Mouse (Mus musculus) hindbrain, postnatal 0 days (tissue): ENCODE measurements at regions not wholly inside any gene's neighbourhood (a gene's known extent, or its start where the extent isn't known, plus 50 kb on each side); places are given as distances from the start of the nearest gene placed in this dataset.

Experiments used
- ATAC-seq: fragments of 200-750 bp; cut with Nextera tagmentation; 2 replicates; pipeline ENCODE4 v1.8.0; 2017; ENCODE audit warnings: mild to moderate bottlenecking, moderate TSS enrichment, moderate library complexity
- DNase-seq: peaks from one replicate; pipeline ENCODE4 v3.0.0-alpha.2; 2015; ENCODE audit warnings: low spot score
- H3K27ac ChIP-seq: fragments of 300-500 bp; sonication (generic); 2 replicates; pipeline ENCODE4 v1.5.1; 2014; ENCODE audit warnings: mild to moderate bottlenecking
- H3K27me3 ChIP-seq: fragments of 300-500 bp; sonication (generic); 2 replicates; pipeline ENCODE4 v1.6.1; 2014; ENCODE audit warnings: low read length, mixed read lengths; ENCODE audit not compliant: insufficient read depth
- H3K36me3 ChIP-seq: fragments of 300-500 bp; sonication (generic); 2 replicates; pipeline ENCODE4 v1.6.1; 2014; ENCODE audit warnings: low read length, mixed read lengths; ENCODE audit not compliant: insufficient read depth
- H3K4me1 ChIP-seq: fragments of 300-500 bp; sonication (generic); 2 replicates; pipeline ENCODE4 v1.6.1; 2014; ENCODE audit warnings: antibody characterized with exemption, low read length, mixed read lengths; ENCODE audit not compliant: insufficient read depth
- H3K4me2 ChIP-seq: fragments of 300-500 bp; sonication (generic); 2 replicates; pipeline ENCODE4 v1.6.1; 2014; ENCODE audit warnings: low read depth, mild to moderate bottlenecking, low read length, moderate library complexity, mixed read lengths
- H3K4me3 ChIP-seq: fragments of 300-500 bp; sonication (generic); 2 replicates; pipeline ENCODE4 v1.5.1; 2014; ENCODE audit warnings: low read length
- H3K9ac ChIP-seq: fragments of 300-500 bp; sonication (generic); replicated peaks from 2 replicates; pipeline ENCODE4 v1.6.1; 2014; ENCODE audit warnings: mild to moderate bottlenecking, low read length, moderate library complexity, mixed read lengths
- H3K9me3 ChIP-seq: fragments of 300-500 bp; sonication (generic); 2 replicates; pipeline ENCODE4 v1.6.1; 2016; ENCODE audit warnings: low read length, mixed read lengths
- CTCF ChIP-seq: IDR thresholded peaks from 2 replicates; pipeline ENCODE4 v1.5.1; 2016; ENCODE audit warnings: antibody characterized with exemption, control low read depth, low read depth
- WGBS: fragments of 180-500 bp; shearing (Covaris S2); extraction: QIAGEN DNeasy Blood & Tissue Kit; methylation state at CpG from one replicate; pipeline ENCODE4 v1.1.7; 2014; 5-methylcytosine and 5-hydroxymethylcytosine counted together

- Histone ChIP-seq H3K36me3 (no peaks in the 10 kb centered on the region), H3K9ac (no peak overlapping the region), H3K4me1 (no peaks in the 10 kb centered on the region), H3K4me3 (no peak overlapping the region), H3K27ac (no peak overlapping the region), H3K27me3 (no peaks in the 10 kb centered on the region), H3K4me2 (no peak overlapping the region), H3K9me3 (no peaks in the 10 kb centered on the region)
- DNase-seq (peak; percentile 8), ATAC-seq (peak; percentile 55; the same call in 1 of the 2 replicates)
- no peak for TF ChIP-seq CTCF
- WGBS: 84% methylated on average over 1 of the region's 1 CpGs
Measured at GRCm38 (mm10) chr4:10197245-10197943, 676.9 kb upstream of the 2610301B20Rik start.

- Histone ChIP-seq H3K4me1 (no peaks in the 10 kb centered on the region), H3K4me2 (no peak overlapping the region), H3K9ac (no peak overlapping the region), H3K36me3 (no peaks in the 10 kb centered on the region), H3K27ac (no peak overlapping the region), H3K4me3 (no peak overlapping the region), H3K9me3 (no peaks in the 10 kb centered on the region), H3K27me3 (no peaks in the 10 kb centered on the region)
- 51% methylated on average over 3 of the region's 3 CpGs for WGBS
- peak; percentile 21; the same call in 1 of the 2 replicates for ATAC-seq
- peak; percentile 49 for TF ChIP-seq CTCF
- DNase-seq: peak; percentile 41
Measured at GRCm38 (mm10) chr4:10201835-10202234, 672.5 kb upstream of the 2610301B20Rik start.

- H3K4me2 ChIP-seq: no peak overlapping the region
- no peak for ATAC-seq
- 88% methylated on average over 1 of the region's 1 CpGs for WGBS
- H3K9ac ChIP-seq: no peak overlapping the region
- no peak for TF ChIP-seq CTCF
- no peaks in the 10 kb centered on the region for H3K4me1 ChIP-seq
- H3K9me3 ChIP-seq: no peaks in the 10 kb centered on the region
- H3K27ac ChIP-seq: no peak overlapping the region
- DNase-seq: no peak
- no peaks in the 10 kb centered on the region for H3K36me3 ChIP-seq
- no peaks in the 10 kb centered on the region for H3K27me3 ChIP-seq
- H3K4me3 ChIP-seq: no peak overlapping the region
Measured at GRCm38 (mm10) chr4:10204224-10204623, 670.1 kb upstream of the 2610301B20Rik start.

DNA sequence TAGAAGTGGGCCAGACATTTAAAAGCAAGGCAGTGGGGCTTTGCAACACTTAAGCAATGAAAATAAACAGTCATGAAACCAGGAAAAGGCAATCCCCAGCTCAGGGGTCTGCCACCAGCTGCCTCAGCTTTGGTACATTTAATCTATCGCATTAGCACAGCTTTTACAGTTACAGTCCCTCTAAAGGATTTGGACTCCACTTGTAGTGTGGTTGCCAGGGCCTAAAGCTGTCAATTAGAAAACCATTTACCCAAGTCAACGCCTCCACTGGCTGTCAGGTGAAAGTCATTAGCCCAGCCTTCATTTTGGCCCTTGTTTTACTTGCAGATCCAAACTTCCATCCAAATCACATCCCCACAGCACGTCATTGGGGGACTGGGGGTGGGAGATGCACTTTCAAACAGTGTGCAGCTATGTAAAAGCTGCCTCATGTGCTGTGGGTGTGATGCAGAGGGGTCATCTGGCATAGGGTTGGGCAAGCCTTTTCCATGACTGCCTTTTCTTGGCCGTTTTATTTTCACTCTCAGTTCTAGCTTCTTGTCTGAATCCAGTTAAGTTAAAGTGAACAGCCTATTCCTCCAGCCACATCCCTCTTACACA lies 664.9 kb upstream of the 2610301B20Rik start:
- no peaks in the 10 kb centered on the region for H3K4me1 ChIP-seq
- WGBS: 50% methylated on average over 4 of the region's 4 CpGs

GRCm38 (mm10) chr4:10211303-10211702 lies 663.0 kb upstream of the 2610301B20Rik start:
- DNase-seq (no peak), ATAC-seq (no peak)
- Histone ChIP-seq H3K27ac (no peak overlapping the region), H3K9ac (no peak overlapping the region), H3K4me1 (no peaks in the 10 kb centered on the region), H3K4me2 (no peak overlapping the region), H3K27me3 (no peaks in the 10 kb centered on the region), H3K9me3 (no peaks in the 10 kb centered on the region), H3K4me3 (no peak overlapping the region), H3K36me3 (no peaks in the 10 kb centered on the region)
- TF ChIP-seq CTCF: no peak
- 90% methylated on average over 4 of the region's 4 CpGs for WGBS

More for the DNA sequence above, 664.9 kb upstream of the 2610301B20Rik start:
- Histone ChIP-seq H3K4me2 (no peak overlapping the region), H3K9me3 (no peaks in the 10 kb centered on the region), H3K4me3 (no peak overlapping the region), H3K9ac (no peak overlapping the region), H3K27ac (no peak overlapping the region), H3K36me3 (no peaks in the 10 kb centered on the region), H3K27me3 (no peaks in the 10 kb centered on the region)
- ATAC-seq (peak; percentile 18; the same call in 1 of the 2 replicates), DNase-seq (peak; percentile 21)
- no peak for TF ChIP-seq CTCF

DNA sequence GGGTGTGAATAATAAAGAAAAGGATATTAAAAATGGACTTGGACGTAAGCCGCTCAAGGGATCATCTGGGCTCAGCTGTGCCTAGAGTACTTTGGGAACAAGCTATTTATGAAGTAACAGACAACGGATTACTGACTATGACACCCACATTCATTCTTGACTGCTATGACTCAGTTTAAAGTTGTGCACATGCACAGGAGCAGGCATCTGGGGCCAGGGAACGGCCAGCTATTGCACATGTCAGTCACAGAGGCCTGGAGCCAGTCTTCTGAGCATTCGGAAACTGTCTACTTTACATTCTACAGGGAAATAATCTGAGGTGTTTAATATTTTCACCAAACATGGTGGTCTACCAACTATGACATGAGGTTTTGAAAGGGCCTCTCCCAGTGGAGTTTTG lies 639.0 kb upstream of the 2610301B20Rik start:
- TF ChIP-seq CTCF: no peak
- ATAC-seq (no peak), DNase-seq (no peak)
- no peak overlapping the region for H3K4me3 ChIP-seq
- no peak overlapping the region for H3K4me2 ChIP-seq
- no peaks in the 10 kb centered on the region for H3K27me3 ChIP-seq
- no peak overlapping the region for H3K9ac ChIP-seq
- no peaks in the 10 kb centered on the region for H3K36me3 ChIP-seq
- no peaks in the 10 kb centered on the region for H3K9me3 ChIP-seq
- H3K4me1 ChIP-seq: no peaks in the 10 kb centered on the region
- H3K27ac ChIP-seq: no peak overlapping the region
- 91% methylated on average over 5 of the region's 5 CpGs for WGBS

DNA sequence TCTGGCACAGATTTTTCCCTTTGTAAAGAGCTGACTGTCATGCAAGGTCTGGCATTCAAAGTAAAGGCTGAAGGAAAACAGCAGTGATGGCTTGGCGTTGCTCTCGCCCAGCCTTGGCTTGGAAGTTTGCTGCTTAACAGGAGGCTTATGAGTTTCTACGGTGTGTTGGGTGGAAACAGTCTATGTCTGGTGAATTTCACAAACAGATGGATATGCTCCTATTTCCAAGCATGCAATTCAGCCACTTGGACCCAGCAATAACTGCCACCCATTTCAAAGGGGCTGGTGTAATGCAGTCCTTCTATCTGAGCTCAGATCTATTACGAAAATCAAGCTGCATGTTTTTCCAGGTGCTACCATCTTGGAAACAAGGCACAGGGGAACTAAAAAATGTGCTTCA lies 632.2 kb upstream of the 2610301B20Rik start:
- Histone ChIP-seq H3K9ac (no peak overlapping the region), H3K9me3 (no peaks in the 10 kb centered on the region), H3K27me3 (no peaks in the 10 kb centered on the region), H3K4me2 (no peak overlapping the region), H3K36me3 (no peaks in the 10 kb centered on the region), H3K27ac (no peak overlapping the region), H3K4me1 (no peaks in the 10 kb centered on the region), H3K4me3 (no peak overlapping the region)
- WGBS: 79% methylated on average over 4 of the region's 4 CpGs
- ATAC-seq (no peak), DNase-seq (no peak)
- no peak for TF ChIP-seq CTCF
